Mouse (Mus musculus): ENCODE results near the gene Bola1. TPM values are rescaled to one million over a fixed set of nuclear protein-coding genes. Genes with fewer than 3 reads are reported as not detected.
A peak's percentile ranks its signal among the peaks of the same experiment; 100 is the strongest.

The Bola1 gene
- polyA plus RNA-seq, 2 experiments from 2014 or later = 30.5 to 33.8 TPM

DNA sequence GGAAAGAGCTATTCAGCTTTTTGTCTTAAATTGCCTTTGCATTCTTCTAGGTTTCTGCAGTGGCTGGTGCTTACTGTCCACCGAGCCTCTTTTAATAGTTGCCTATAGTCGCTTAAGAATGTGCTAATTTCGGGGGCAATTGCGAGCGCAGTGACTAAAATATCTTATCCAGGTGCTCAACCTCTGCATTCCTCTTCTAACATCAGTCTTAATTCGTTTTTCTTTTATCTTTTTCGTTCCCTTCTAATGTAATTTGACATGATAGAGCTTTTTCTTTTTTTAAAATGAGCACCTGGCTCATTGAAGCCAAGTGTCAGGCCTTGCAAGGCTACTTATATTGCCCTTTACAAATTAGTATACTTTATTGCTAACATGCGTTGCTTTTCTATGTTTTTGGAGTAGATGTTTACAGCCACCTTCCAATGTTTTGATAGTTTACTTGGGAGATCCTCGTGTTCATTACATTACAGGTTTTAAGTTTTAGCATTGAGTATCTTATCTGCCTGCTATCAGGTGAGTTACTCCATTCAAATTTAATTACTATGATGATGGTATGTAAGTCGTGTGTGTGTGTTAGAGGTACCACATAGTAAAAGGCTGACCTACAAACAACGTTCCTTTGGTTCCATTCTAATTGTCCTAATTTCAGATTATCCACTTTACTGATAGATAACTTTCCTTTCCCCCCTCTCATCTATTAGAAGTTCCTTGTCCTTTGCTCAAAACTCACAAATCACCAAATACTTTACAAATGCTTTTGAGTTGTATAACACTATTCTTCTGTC lies 28.0 kb upstream of the Bola1 start:
- ATAC-seq = no peak

GRCm38 (mm10) chr3:96246427-96246856 lies 26.9 kb upstream of the Bola1 start, which contains the start of gene Hist2h3c1:
Gene Hist2h3c1, plus strand, starts transcription at chr3:96246685.
- ATAC-seq = peak; percentile 59

DNA sequence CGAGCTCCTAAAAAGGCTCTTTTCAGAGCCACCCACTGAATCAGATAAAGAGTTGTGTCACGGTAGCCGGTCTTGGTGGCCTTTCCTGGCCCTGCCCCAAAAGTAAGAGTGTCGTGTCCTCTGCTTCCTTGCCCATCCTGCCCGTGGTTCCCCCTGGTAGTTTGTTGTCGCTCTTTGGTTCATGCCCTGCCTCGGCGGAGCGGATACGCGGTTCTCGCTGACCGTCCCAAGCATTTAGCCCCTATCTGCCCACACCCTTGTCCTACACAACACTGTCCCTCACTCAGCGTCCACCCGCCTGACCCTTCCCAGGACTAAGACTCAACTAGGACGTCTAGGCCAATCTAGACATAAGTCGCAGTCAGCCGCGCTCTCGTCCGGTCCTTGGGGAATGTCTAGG lies 26.5 kb upstream of the Bola1 start:
- ATAC-seq = peak; percentile 48

- peak; percentile 80 for ATAC-seq
These were observed 25.7 kb upstream of the Bola1 start, which contains the start of gene Hist2h2aa1 for GRCm38 (mm10) chr3:96245003-96245886. Gene Hist2h2aa1, plus strand, starts transcription at chr3:96245497.

- ATAC-seq = no peak
These were observed 24.5 kb upstream of the Bola1 start for GRCm38 (mm10) chr3:96243921-96244572.

DNA sequence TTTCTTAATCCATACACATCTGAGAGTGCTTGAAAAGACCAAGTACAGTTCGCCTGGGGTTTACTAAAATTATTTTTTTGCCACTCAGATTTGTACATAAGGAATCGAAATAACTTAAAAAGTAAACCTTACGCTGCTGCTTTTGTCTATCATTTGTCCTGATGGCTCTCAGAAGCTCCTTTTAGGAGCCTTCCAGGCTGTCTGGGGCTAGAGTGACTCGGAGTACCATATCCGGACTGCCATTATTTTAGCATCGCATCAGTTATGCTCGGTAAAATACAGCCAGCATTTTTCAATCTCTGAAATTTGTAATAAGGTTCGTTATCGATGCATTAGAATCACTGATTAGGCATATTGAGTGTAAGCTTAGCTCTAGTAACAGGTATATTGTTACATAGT lies 21.3 kb upstream of the Bola1 start:
- no peak for ATAC-seq

DNA sequence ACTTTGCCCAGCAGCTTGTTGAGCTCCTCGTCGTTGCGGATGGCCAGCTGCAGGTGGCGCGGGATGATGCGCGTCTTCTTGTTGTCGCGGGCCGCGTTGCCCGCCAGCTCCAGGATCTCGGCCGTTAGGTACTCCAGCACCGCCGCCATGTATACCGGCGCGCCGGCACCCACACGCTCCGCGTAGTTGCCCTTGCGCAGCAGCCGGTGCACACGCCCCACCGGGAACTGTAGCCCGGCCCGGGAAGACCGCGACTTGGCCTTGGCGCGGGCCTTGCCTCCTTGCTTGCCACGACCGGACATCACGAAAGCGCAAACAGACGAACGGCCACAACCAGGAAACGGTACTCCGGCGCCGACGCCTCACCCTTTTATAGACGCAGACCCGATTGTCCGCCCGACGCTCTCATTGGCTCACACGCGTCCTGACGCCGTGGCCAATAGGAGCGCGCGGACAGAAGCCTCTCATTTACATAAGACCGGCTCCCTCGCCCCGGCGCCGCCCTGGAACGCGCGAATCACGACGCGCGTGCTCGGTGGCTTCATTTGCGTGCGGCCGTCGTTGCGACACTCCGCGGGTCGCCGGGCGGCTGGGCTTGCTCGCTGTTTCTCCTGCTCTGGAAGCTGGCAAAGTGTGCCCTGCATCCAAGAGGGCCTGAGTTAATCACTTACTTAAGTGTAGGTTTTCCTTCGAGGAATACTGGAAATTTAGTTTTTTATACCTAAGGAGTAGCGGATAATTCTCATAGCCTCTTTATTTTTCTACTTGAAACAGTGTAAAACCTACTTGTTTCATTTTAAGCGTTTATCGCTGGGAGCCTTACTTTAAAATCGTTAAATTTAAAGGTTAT lies 20.7 kb upstream of the Bola1 start, which contains the start of gene Hist2h2aa2:
Hist2h2aa2 (minus strand) TSS at position 328 of the 850 bp plus-strand sequence.
- peak; percentile 72 for ATAC-seq

GRCm38 (mm10) chr3:96238954-96239793 lies 19.7 kb upstream of the Bola1 start, which contains the start of gene Hist2h3c2:
Gene Hist2h3c2, minus strand, starts transcription at chr3:96239127.
- peak; percentile 64 for ATAC-seq

- ATAC-seq = no peak
These were observed 18.5 kb upstream of the Bola1 start for GRCm38 (mm10) chr3:96237904-96238511.

DNA sequence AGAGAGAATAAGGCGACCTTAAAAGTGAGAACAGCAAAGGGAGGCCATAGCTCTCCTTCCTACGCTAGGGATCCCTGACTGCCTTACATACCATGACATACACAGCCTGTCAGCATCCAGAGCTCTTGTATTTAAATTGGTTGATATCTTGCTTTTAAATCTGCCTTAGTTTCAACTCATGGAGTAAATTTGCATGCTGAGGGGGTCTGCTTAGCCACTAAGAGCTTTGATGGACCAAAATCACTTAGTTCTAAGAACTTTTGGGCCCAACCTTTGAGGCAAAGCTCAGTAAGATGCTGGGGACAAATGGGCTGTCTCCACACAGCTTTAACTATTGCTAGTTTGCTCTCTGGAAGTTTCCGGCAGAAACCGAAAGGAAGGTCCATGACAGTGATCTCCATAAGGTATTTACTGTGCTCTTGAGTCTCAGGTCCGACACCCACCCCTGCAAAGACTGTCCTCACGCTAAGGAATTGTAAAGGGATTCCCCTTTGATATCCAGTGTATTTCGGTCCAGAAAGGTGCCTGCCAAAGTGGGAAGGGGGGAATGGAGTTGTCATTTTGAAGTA lies 17.9 kb upstream of the Bola1 start:
- no peak for ATAC-seq

- no peak for ATAC-seq
These were observed 17.4 kb upstream of the Bola1 start for GRCm38 (mm10) chr3:96236834-96237334.

DNA sequence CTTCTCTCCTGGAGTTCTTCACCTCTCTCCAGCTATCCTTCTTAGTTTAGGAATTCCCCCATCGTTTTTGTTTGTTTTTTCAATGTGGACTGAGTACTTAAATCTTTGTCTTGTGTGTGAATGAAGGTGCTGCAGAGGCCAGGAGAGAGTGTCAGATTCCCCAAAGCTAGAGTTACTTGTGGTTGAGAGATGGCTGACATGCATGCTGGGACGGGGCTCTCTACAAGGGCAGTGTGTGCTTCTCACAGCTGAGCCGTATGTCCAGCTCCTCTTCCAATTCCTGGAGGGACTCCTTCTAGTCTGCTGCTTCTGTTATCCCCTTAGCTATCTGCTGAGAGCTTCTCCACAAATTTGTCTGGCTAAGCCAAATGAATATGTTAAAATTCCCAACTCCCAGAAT lies 16.3 kb upstream of the Bola1 start:
- ATAC-seq = no peak

GRCm38 (mm10) chr3:96234914-96235313 lies 15.4 kb upstream of the Bola1 start:
- ATAC-seq = no peak

GRCm38 (mm10) chr3:96231758-96232120 lies 12.2 kb upstream of the Bola1 start:
- no peak for ATAC-seq

DNA sequence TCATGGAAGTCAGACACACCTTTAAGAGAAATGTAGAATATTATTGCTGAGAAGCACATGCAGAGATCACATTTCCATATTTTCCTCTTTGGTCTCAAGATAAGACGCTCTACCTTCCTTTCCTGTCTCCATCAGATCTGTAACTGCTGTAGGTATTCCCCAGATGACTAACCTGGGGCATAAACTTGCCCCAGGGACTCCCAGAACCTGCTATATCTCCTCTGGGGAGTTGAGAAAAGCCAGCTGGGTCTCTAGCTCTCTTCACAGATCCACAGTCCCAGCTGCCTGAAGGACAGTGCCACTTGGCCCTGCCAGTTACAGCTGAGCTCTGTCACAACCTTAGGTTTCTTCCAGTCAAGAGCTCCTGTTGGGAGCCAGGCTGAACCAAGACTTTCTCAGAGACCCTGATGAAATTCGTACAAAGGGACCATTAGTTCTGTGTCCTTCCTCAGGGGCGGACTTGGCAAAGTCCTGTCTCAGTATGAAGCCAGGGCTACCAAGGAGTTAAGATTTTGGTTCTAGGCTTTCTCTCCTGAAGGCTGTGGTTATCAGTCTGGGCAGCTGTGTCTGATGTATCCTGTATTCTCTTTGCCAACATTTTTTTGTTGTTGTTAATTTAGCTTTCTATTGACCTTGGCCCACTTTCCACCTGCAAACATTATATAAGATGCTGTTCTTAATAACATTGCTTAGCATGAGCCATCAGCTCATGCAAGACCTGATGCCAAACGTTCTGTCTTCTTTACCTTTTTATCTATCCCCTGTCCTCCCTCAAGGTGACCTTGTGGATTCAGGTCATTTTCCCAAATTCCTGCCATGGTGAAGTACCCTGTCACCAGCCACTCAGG lies 11.6 kb upstream of the Bola1 start:
- ATAC-seq = no peak

DNA sequence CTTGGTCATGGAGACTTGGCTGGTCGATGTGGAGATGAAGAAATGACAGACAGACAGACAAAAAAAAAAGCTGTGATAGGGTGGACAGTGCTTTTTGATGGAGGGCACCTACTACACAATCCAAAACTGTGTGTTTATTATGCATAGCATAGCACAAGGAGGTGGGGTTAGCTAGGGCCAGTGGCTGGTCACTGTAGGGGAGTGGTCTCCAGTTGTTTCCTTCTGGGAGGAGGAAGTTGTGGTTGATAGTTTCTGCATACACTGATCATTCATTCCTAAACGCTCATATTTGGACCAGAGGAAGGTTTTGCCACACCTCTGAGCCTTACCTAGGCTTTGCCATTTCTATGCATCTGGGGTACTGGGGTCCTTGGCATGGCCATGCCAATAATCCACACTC lies 10.9 kb upstream of the Bola1 start:
- no peak for ATAC-seq

- ATAC-seq = no peak
These were observed 9.3 kb upstream of the Bola1 start for GRCm38 (mm10) chr3:96228828-96229227.

DNA sequence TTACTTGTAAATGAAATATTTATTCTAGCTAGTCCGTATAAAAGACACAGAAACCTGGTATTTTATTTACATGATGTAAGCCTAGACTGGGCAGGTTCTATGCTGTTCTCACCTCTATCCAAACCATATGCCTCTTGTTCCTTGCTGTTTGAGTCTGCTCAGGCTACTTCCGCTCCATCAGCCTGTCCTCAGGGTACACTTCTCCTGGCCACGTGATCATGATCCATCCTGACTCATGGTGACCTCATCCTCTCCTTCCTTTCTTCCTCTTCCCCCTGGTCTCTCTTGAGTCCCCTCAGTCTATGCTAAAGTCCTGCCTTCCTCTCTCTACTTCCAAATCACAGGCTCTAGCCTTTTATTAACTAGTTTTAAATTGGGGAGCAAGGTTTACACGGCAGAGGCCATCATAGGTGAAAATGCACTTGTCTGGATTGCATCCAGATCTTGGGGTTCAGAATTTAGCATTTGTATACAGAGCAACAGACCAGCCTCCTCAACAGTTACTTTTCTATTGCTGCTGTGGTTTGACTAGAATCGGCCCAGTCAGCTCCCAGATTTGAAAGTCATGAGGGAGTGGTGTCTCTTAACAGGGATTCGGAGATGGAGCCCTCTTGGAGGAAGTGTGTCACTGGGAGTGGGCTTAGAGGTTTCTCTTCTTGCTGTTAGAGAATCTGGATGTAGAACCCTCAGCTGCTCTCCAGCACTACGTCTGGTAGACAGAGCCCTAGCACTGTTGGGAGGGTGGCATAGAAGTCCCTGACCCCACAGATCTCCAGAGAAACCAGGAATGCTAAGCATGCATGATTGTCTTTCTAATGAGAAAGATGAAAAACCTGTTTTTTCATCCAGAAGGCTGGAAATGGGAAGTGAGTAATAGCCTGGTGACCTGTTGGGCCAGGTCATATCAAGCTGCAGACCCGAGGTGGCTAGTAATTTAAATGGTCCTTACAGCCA lies 7.5 kb upstream of the Bola1 start:
- ATAC-seq = no peak
